Mouse (Mus musculus): ENCODE data around the gene Lyst.

DNA sequence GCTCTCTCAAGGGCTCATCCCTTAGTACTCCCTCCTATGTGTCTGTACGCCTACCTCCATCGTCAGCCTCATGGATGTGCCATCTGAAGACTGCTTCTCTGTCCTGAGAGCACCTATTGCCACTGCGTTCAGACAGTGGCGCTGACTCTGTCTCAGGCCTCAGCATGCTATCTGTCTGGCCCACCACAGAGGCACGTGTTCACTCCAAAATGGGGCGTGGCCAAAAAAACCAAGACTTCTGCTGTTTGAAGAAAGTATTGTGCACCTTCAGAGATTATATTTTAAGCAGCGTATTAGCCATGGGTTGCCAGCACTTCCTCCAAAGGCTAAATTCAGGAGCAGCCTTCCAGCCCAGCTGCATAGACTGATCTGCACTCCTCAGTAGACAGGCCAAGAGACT is 220.7 kb downstream of the Lyst start:
- no peak for TF ChIP-seq CTCF (IDR thresholded peaks at IDR 0.05; ENCODE audit: borderline replicate concordance, insufficient read depth, low read length)
- TF ChIP-seq POLR2A (IDR thresholded peaks at IDR 0.05; ENCODE audit: low read depth, low read length), result no peak

Measured in embryonic fibroblast, embryonic 13.5 days (primary cell).